Mouse (Mus musculus) frontal cortex, postnatal 10 days (tissue): Measurements from ENCODE around the gene Smarce1.

Experiments
- DNase-seq, 2 experiments: peaks; one replicate each; pipeline ENCODE4 v3.0.0; 2022; ENCODE audit warnings: low spot score in 2 of 2, mixed read lengths in 1 of 2

The Smarce1 gene

DNA sequence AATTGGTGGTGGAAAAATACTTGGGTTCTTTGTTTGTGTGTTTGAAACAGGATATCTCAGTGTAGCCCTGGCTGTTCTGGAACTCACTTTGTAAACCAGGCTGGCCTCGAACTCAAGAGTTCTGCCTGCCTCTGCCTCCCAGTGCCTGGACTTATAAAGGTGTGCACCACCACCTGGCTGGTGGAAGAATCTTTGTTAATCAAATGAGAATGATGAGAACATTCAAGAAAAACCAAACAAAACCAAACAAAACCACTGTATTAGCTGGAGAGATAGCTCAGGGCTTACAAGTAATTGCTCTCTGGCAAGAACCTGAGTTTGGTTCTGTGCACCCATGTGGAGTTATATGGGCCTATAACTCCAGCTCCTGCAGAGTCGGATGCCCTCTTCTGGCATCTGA lies 61.4 kb downstream of the Smarce1 start:
- no peak for DNase-seq

DNA sequence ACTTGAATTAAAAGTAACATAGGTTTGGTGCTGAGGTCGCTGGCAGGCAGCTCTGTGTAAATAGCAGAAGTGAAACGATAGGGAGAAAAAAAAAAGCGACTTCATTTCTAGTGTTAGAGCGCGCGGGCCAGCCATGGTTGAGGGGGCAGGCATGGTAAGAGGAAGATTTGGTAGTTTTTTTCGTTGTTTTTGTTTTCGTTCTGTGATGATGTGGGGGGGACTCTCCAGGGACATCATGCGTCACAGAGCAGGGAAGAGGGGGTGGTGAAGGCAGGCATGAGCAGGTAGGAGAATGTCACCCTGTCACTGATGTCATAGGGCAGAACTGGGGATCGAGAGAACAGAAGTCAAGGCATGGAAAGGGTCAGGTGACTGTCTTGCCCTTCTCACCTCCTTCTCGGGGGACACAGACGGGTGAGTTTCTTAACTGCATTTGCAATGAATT lies 62.8 kb downstream of the Smarce1 start:
- no peak for DNase-seq

DNA sequence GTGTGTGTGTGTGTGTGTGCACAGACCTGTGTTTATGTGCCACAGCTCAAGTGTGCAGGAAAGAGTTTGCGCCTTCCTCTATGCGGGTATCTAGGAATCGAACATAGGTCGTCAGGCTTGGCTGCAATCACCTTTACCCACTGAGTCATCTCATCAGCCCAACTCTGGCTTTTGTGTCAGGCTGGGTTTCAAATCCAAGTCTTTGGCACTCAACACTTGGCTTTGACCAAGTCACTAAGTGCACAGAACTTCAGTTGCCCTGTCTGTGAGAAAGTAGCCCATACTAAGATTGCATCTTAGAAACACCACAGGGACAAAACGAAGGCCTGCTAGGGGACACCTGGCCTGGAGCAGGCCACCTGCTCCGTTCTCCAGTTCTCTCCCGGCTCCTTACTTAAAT lies 63.2 kb downstream of the Smarce1 start:
- DNase-seq = no peak

DNA sequence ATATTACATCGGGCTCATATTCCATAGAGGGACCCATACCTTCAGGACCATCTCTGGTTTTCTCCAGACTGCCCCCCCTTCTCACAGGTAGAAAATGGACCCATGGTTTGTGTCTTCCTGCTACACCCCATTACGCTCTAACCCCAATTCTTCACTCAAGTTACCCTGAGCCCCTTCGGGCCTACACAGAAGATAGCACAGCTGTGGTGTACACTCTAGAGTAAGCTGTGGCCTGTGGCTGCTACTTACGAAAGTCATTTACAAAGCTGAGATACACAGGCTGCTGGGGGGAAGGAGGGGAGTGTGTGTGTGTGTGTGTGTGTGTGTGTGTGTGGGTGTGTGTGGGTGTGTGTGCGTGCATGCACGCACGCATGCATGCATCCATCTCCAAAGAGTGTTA lies 64.6 kb downstream of the Smarce1 start:
- no peak for DNase-seq

DNA sequence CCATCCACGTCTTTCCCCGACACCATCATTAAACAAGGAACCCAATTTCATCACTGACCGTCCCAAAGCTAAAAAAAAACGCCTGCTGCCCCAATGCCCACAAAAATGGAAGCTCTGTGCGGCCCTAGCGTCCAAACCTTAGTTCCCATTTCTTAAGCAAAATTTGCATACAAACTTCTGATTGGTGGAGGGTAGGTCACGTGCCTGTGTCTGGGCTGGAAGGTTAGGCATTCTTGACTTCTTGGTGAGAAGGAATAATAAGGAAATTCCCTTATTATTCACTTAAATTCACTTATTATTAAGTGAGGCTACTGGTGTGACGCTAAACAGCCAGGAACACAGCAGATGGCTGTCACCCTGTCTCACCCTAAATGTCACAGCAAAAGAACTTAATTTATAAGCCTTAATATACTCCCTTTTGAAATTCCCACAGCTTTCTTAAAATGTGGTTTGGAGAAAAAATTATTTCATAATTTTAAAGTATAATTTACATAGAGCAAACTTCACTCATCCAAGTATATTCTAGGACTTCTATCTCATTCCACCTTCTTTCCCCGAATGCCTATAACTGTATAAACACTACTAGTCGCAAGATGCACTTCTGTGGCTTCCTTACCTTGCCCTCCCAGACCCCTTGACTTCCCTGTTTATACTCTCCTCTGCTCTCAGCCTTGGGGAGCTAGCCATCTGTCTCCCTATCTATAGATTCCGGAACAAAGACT lies 65.6 kb downstream of the Smarce1 start:
- DNase-seq = no peak

DNA sequence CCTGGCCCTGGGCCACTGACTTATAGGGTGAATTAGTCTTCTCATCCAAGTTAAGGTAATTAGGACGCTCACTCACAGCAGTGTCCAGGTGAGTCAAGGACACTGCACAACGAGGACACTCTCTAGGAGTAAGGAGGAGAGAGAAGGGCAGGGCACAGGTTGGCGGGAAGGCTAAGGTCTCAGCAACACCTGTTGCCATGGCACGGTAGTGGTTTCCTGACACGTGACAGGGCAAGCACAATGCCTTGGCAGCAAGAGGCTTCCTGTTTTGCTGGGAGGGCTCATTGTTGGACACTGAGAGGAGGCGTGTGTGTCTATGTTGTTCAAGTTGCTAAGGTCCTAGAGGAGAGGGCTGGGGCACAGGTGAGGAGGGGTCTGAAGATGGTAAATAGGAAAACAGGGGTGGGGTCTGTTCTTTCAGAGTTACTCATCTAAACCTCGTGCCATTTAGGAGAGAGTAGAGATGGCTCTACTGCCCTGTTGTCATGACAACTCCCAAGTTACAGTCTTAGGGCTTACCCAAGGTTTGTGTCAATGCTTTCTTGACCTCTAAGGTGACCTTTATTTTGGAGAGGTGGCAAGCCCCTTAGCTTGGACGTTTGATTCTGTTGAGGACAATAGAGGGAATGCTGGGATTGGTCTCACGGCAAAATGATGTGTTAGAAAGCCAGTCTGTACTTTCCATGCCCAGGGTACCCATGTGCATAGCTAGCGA lies 67.7 kb downstream of the Smarce1 start:
- no peak for DNase-seq

DNA sequence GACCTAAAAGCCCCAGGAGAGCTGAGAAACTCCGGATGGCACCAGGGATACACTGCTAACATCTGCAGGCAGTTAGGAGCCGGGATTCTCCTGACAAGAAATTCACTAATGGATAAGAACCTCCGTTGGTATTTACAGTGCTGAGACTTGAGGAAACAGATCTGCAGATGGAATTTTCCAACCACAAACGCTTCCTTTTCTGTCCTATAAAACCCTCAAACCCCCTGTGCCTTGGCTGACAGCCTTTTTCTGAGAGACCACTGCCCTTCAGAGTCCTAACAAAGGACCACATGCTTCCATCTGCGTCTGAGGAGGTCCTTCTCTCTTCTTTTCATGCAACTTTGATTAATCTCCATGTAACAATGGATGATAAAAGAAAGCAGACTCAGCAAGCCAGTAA lies 69.2 kb downstream of the Smarce1 start:
- DNase-seq = no peak

DNA sequence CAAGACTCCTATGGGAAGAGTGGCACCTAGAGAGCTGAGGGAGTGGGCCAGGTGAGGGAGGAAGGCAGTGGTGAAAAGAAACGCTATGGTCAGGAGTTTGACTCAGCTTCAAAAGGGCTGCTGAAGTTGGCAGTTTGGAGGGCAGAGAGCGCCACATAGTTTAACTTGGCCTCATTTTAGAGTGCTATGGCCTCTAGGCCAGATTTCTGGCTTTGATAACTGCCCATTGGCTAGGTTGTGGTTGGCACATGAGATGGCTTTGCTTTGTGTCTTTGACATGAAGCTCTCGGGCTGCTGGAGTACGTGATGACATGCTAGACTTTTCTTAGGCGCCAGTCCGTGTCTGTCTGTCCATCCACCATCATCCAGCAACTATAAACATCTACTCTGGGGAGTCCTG lies 70.6 kb downstream of the Smarce1 start:
- no peak for DNase-seq
